Mouse (Mus musculus): ENCODE results near the gene Ankib1.
A peak's percentile ranks its signal among the peaks of the same experiment; 100 is the strongest.

Gene Ankib1

DNA sequence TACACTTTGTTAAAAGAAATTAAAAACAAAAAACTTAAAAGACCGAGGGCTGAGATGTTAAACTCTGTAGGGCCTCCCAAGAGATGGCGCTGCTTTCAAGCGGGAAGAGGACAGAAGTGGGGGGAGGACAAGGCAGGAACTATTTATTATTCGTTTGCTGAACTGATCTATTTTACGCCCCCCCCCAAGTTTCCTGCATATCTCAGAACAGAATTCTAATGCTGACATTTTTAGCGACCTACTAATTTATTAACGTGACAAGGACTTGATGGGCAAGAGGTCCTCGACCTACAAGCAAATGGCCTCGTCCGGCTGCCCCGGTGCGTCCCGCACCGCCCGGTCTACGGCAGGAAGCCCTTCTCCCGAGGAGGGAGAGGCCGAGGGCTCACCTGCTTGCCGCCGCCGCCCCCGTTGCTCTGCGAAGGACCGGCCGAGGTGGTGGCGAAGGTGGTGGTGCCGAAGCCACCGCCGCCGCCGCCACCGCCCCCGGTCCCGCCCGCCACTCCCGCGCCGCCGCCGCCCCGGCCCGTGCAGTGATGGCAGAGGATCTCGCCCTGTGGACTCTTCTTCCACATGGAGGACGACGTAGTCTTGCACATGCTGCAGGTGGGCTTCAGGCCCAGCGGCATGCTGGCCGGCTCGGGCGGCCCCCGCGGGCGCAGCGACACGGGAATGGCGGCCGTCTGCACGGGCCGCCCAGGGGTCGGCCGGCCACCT, 155.6 kb downstream of the Ankib1 start:
- DNase-seq (ENCODE audit: low spot score) = peak; percentile 16

DNA sequence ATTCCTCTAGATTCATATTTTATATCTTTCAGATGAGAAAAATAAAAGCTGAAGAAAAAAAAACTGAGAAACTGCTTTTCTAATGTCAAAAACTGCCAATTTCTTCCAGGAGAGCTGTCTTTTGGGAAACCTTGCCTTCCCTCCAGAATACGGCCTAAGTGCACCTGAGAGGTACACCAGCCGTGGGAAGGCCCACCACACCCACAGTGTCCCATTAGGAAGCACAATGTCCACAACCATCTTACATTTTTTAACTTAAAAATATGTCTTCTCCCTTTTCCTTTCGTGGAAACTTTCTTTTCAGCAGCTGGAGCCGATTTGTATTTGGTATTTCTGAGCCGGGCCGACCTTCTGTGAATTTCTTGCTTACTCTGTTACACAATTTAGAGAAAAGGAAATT, 156.2 kb downstream of the Ankib1 start:
- DNase-seq (ENCODE audit: low spot score) = no peak

DNA sequence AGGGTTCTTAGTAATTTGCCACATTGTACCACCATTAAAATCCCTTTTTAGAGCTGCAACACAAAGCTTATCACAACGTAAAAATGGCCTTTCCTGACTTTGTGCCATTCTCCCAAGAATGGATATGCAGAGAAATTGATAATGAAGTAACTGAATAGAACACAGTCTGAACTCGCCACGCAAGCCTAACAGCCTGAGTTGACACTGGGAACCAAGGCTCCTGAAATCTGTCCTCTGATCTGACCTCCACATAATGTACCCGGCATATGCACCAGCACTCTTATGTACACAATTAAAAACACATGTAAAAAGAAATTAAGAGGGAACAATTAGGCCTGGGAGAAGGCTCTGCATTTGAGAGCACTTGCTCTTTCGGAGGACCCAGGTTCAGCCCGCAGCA, 157.4 kb downstream of the Ankib1 start:
- no peak for DNase-seq (ENCODE audit: low spot score)

DNA sequence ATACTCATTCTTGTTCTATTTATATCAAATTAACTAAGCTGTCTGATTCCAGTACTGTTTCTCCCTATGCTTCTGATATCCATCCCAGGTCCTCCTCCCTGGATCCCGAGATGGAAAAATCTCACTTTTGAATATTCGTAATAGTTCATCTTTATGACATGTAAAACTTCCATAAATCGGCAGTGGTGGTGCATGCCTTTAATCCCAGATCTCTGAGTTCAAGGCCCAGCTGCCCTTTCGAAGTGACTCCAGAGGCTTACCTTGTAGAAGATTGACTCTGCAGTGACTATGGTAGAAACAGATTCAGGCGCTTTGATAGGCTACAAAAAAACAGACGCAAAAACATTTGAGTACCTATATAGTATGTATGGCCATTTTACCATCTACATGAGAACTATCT, 158.1 kb downstream of the Ankib1 start:
- DNase-seq (ENCODE audit: low spot score) = no peak

Measured in ovary, postnatal 14 days (tissue).